Mouse (Mus musculus) 3134 (cell line): ENCODE results near the gene Adam25.
"Not testable (repeated sequence)": the region's sequence is repeated elsewhere in the genome, so short reads cannot be mapped to it uniquely, and the experiment has no call there.

Experiments
- DNase-seq: peaks from one replicate; pipeline ENCODE4 v3.0.0-alpha.2; 2011; ENCODE audit warnings: low spot score; ENCODE audit not compliant: insufficient read length; ENCODE audit errors: extremely low read depth

The Adam25 gene

GRCm38 (mm10) chr8:40751908-40752307, at the start of gene Adam25:
TSS of gene Adam25 (plus strand) at chr8:40752208.
- not testable (repeated sequence) for DNase-seq

DNA sequence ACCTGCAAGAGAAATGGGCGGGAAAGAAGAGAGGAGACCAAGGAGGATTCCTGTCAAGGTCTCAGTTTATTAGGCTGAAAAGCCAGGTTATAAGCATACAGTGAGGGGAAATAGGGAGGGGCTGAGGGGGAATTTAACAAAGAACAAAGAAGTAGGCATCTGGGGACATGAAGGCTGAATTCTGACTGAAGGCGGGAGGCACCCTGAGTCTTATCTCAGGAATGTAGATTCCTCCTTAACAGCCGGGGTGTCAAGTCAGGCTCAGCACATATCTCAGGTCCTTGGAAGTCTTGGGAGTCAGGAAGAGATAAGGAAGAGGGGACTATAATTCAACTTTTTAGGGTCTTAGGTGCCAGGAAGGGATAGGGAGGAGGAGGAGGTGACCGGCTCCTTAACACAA, 36.6 kb upstream of the Adam25 start:
- not testable (repeated sequence) for DNase-seq

- DNase-seq = no peak
Measured at GRCm38 (mm10) chr8:40715986-40716385, 36.0 kb upstream of the Adam25 start.

DNA sequence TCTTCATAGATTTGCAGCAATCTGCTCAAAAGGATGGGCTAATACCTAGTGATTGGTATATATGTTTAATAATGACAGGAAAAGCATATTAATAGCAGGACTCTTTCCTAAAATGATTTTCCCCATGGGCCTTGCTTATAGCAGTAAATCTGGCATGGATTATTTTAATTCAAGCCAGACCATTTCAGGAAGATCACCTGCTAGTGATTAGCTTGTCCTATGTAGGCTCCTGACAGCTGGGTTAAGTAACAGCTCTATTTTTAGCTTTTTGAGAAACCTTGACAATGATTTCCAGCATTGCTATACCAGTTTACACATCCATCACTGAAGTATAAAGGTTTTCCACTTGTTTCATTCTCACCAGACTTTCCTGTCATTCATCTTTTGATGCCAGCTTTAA, 31.3 kb downstream of the Adam25 start:
- no peak for DNase-seq

DNA sequence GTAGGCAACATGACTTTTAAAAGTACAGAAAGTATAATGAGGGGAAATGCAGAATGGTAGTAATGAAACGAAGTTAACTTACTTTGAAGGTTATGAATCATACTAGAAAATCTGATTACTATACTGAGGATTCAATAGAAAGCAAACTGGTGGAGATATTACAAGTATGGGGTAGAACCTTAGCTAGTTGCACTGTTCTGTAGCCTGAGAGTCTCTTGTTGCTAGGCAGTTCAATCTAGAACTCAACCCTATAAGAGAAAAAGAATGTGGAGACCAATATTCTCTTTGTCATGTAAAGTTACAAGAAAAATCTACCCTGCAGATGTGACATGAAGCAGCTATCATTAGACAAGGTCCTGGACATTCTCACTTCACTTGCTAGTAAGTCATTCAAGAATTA, 41.0 kb downstream of the Adam25 start, which contains the start of gene Adam20:
Adam20 (plus strand) TSS at position 301 of the 400 bp plus-strand sequence.
- not testable (repeated sequence) for DNase-seq

- DNase-seq = no peak
Measured at GRCm38 (mm10) chr8:40803379-40804079, 51.5 kb downstream of the Adam25 start.
